Comparison of ENCODE assay signal across 9 mouse cellular contexts in the genomic region with DNA sequence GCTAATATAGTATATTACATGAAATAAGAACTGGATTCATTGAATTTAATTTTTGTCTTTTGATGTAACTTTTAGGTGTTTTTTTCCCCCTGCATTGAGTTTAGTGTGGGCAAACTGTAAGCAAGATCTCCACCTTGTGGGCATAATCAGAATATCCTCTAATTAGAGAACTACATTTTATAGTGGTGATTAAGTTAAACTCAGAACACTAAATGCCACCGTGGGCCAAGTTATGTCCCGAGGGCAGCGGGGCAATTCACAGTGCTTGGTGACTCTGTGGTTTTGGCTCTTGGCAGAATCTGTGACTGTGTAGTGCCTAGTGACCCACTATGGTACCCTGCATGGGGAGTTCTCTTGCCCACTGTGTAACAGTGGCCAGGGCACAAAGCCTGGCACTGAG. TPM values are rescaled to one million over a fixed set of nuclear protein-coding genes. Genes with fewer than 3 reads are reported as not detected.
A peak's percentile ranks its signal among the peaks of the same experiment; 100 is the strongest.
DNase-seq lines count a peak whose midpoint lies in the region; ATAC-seq and TF ChIP-seq lines count a peak whose summit lies in the region.
"Had no signal": no experiment of that assay in that cellular context is flagged by ENCODE, and none has a peak within 500 bp of the region (broad histone marks: within the 10 kb centered on the region; RNA-seq: fewer than 3 reads in every experiment).

No protein-coding gene starts in this region.

- no peak overlapping the region for H3K4me2 ChIP-seq in hindbrain, postnatal 0 days (ENCODE audit: low read depth, low read length)
- H3K4me2 ChIP-seq in hindbrain, embryonic 12.5 days (replicated peaks), result no peak overlapping the region
- H3K4me2 ChIP-seq in embryonic facial prominence, embryonic 14.5 days (ENCODE audit: low read depth, low read length), result no peak overlapping the region
- H3K4me2 ChIP-seq: neural tube, embryonic 12.5 days had no signal

- no peaks in the 10 kb centered on the region for H3K9me3 ChIP-seq in hindbrain, postnatal 0 days (ENCODE audit: low read length)
- H3K9me3 ChIP-seq in hindbrain, embryonic 12.5 days (replicated peaks), result no peaks in the 10 kb centered on the region
- no peaks in the 10 kb centered on the region for H3K9me3 ChIP-seq in ES-E14 (ENCODE audit: control insufficient read depth, insufficient read depth, low read depth, low read length)
- H3K9me3 ChIP-seq in embryonic facial prominence, embryonic 14.5 days (ENCODE audit: control insufficient read depth, low read length), result no peaks in the 10 kb centered on the region
- H3K9me3 ChIP-seq: neural tube, embryonic 12.5 days had no signal

- no peaks in the 10 kb centered on the region; the same call in 1 of the 2 replicates for H3K4me1 ChIP-seq in hindbrain, postnatal 0 days (ENCODE audit: insufficient read depth, low read length)
- H3K4me1 ChIP-seq in hindbrain, embryonic 12.5 days, result peaks cover 24% of the 10 kb centered on the region
- H3K4me1 ChIP-seq in ES-E14 (ENCODE audit: control insufficient read depth in 2 of 2, insufficient read depth in 2 of 2, low read length in 2 of 2, poor library complexity in 1 of 2), result peaks cover 0 to 3% of the 10 kb centered on the region in 2 experiments; a peak in 3 of 4 replicates
- peaks cover 21% of the 10 kb centered on the region for H3K4me1 ChIP-seq in embryonic facial prominence, embryonic 14.5 days (ENCODE audit: control insufficient read depth, insufficient read depth, low read length)

- peak; percentile 75 for TF ChIP-seq CTCF in hindbrain, postnatal 0 days (IDR thresholded peaks at IDR 0.05; ENCODE audit: low read depth)

- no peaks in the 10 kb centered on the region for H3K36me3 ChIP-seq in hindbrain, postnatal 0 days (ENCODE audit: insufficient read depth, low read length)
- no peaks in the 10 kb centered on the region for H3K36me3 ChIP-seq in hindbrain, embryonic 12.5 days
- H3K36me3 ChIP-seq in ES-E14 (ENCODE audit: control insufficient read depth, insufficient read depth, low read length, poor library complexity, severe bottlenecking), result no peaks in the 10 kb centered on the region
- no peaks in the 10 kb centered on the region for H3K36me3 ChIP-seq in embryonic facial prominence, embryonic 14.5 days (ENCODE audit: control insufficient read depth, insufficient read depth, low read length)
- H3K36me3 ChIP-seq: neural tube, embryonic 12.5 days had no signal

- H3K9ac ChIP-seq in hindbrain, postnatal 0 days (replicated peaks; ENCODE audit: low read length), result no peak overlapping the region
- H3K9ac ChIP-seq in hindbrain, embryonic 12.5 days, result no peak overlapping the region
- no peak overlapping the region for H3K9ac ChIP-seq in ES-E14 (ENCODE audit: insufficient read depth, low read depth, low read length, poor library complexity, severe bottlenecking)
- H3K9ac ChIP-seq in embryonic facial prominence, embryonic 14.5 days (ENCODE audit: low read depth, low read length), result no peak overlapping the region
- H3K9ac ChIP-seq: neural tube, embryonic 12.5 days had no signal

- no peak for ATAC-seq in hindbrain, postnatal 0 days
- no peak for ATAC-seq in hindbrain, embryonic 12.5 days (ENCODE audit: low FRiP score)
- no peak for ATAC-seq in embryonic facial prominence, embryonic 14.5 days (ENCODE audit: low read depth)

- in situ Hi-C loops in ES-E14 (cut with MboI; ENCODE audit: low sequenced_read_pairs in 2 of 2, unreplicated experiment in 2 of 2), result loop anchor here (10.0 to 25.0 kb wide), 3 partner anchors 541 to 741 kb away; no protein-coding TSS in a partner anchor

- no peaks in the 10 kb centered on the region for H3K27me3 ChIP-seq in hindbrain, postnatal 0 days (ENCODE audit: insufficient read depth, low read length)
- H3K27me3 ChIP-seq in hindbrain, embryonic 12.5 days, result 0 out of 2 replicates have a peak, but pooled peaks cover 3% of the 10 kb centered on the region
- no peaks in the 10 kb centered on the region for H3K27me3 ChIP-seq in embryonic facial prominence, embryonic 14.5 days (replicated peaks; ENCODE audit: control insufficient read depth, insufficient read depth, low read length)
- H3K27me3 ChIP-seq: neural tube, embryonic 12.5 days had no signal

- DNase-seq in hindbrain, postnatal 0 days (ENCODE audit: low spot score), result peak; percentile 82
- DNase-seq in 3T3-L1 (ENCODE audit: low read depth, low spot score), result peak; percentile 68
- DNase-seq in ES-E14 (ENCODE audit: low read depth, low spot score), result peak; percentile 2
- DNase-seq in embryonic facial prominence, embryonic 14.5 days (ENCODE audit: low spot score), result peak; percentile 67
- DNase-seq in urinary bladder, adult 2 months (ENCODE audit: low spot score), result no peak
- DNase-seq in frontal cortex, postnatal 14 days (ENCODE audit: low spot score in 2 of 2), result no peak
- no peak for DNase-seq in adrenal gland, postnatal 4 days (ENCODE audit: low spot score in 2 of 2)

- WGBS in hindbrain, postnatal 0 days, result 17% methylated on average over 3 of the region's 3 CpGs
- WGBS in hindbrain, embryonic 12.5 days, result 51% methylated on average over 3 of the region's 3 CpGs
- 35% methylated on average over 3 of the region's 3 CpGs for WGBS in embryonic facial prominence, embryonic 14.5 days

- H3K27ac ChIP-seq in hindbrain, postnatal 0 days, result no peak overlapping the region
- H3K27ac ChIP-seq in hindbrain, embryonic 12.5 days, result no peak overlapping the region
- no peak overlapping the region for H3K27ac ChIP-seq in ES-E14 (ENCODE audit: insufficient read depth, low read depth, low read length, poor library complexity, severe bottlenecking)
- H3K27ac ChIP-seq in embryonic facial prominence, embryonic 14.5 days (replicated peaks; ENCODE audit: low read depth, low read length), result no peak overlapping the region
- H3K27ac ChIP-seq: neural tube, embryonic 12.5 days had no signal

- H3K4me3 ChIP-seq in hindbrain, postnatal 0 days (ENCODE audit: low read length), result no peak overlapping the region
- H3K4me3 ChIP-seq in hindbrain, embryonic 12.5 days, result no peak overlapping the region
- H3K4me3 ChIP-seq in ES-E14 (ENCODE audit: insufficient read depth in 1 of 2, low read depth in 1 of 2, low read length in 2 of 2, poor library complexity in 1 of 2, severe bottlenecking in 1 of 2), result no peak overlapping the region
- H3K4me3 ChIP-seq in embryonic facial prominence, embryonic 14.5 days (ENCODE audit: low read depth, low read length), result no peak overlapping the region
- H3K4me3 ChIP-seq: neural tube, embryonic 12.5 days had no signal

TF ChIP-seq in ES-E14, 5 proteins besides CTCF, POLR2A, EP300 and RAD21:
- TF ChIP-seq ZNF384 (IDR thresholded peaks at IDR 0.05; ENCODE audit: low read depth, low read length) (no peak), CHD2 (IDR thresholded peaks at IDR 0.05; ENCODE audit: low read depth, low read length) (no peak), HCFC1 (IDR thresholded peaks at IDR 0.05; ENCODE audit: borderline replicate concordance, insufficient read depth, low read length) (no peak), ZC3H11A (IDR thresholded peaks at IDR 0.05; ENCODE audit: borderline replicate concordance, low read depth, low read length) (0 out of 2 replicates have a peak, but pooled peaks have one; percentile 27), MAFK (IDR thresholded peaks at IDR 0.05; ENCODE audit: insufficient read depth, low read depth, low read length) (no peak)

RNA-seq across cellular contexts. Expression of gene Fjx1, which starts 1.1 kb away (rescaled TPM):
- total RNA-seq in hindbrain, postnatal 0 days (2014; rRNA removed), result 77.8 and 92.0 TPM in 2 replicates
- 27.2 and 30.1 TPM in 2 replicates for polyA plus RNA-seq in hindbrain, postnatal 0 days (2015; fragmentation: Nextera tagmentation; extraction: Ambion mirVana)
- polyA plus RNA-seq in hindbrain, embryonic 12.5 days (2016; fragmentation: Nextera tagmentation; extraction: Ambion mirVana), result 44.2 and 45.3 TPM in 2 replicates
- 17.3 and 25.9 TPM in 2 replicates for total RNA-seq in ES-E14 (2012; rRNA removed)
- 11.8 and 14.9 TPM in 2 replicates for polyA plus RNA-seq in embryonic facial prominence, embryonic 14.5 days (2014; fragmentation: Nextera tagmentation; extraction: Ambion mirVana)
- polyA plus RNA-seq in urinary bladder, adult 2 months (2012; rRNA removed), result 5.7 and 6.6 TPM in 2 replicates
- 1 to 10 TPM; 2.7 to 3.6 TPM for total RNA-seq in adrenal gland, postnatal 4 days (2021)

RNA-seq across cellular contexts. Expression of gene Trim44, which starts 45.8 kb away (rescaled TPM):
- 78.2 and 87.6 TPM in 2 replicates for total RNA-seq in hindbrain, postnatal 0 days (2014; rRNA removed)
- polyA plus RNA-seq in hindbrain, postnatal 0 days (2015; fragmentation: Nextera tagmentation; extraction: Ambion mirVana), result 42.2 and 44.1 TPM in 2 replicates
- polyA plus RNA-seq in hindbrain, embryonic 12.5 days (2016; fragmentation: Nextera tagmentation; extraction: Ambion mirVana), result 65.6 and 74.4 TPM in 2 replicates
- 26.1 and 32.0 TPM in 2 replicates for total RNA-seq in ES-E14 (2012; rRNA removed)
- polyA plus RNA-seq in embryonic facial prominence, embryonic 14.5 days (2014; fragmentation: Nextera tagmentation; extraction: Ambion mirVana), result 32.1 and 34.5 TPM in 2 replicates
- polyA plus RNA-seq in urinary bladder, adult 2 months (2012; rRNA removed), result 47.0 and 50.1 TPM in 2 replicates
- total RNA-seq in adrenal gland, postnatal 4 days (2021), result 10 to 100 TPM; 77.3 to 87.6 TPM

Comparison
In these comparisons a context has a peak if more than half of its experiments do, and no peak if none do; other contexts are left out.
1. DNase-seq: peak in hindbrain, postnatal 0 days (single experiment), 3T3-L1 (single experiment), ES-E14 (single experiment) and embryonic facial prominence, embryonic 14.5 days (single experiment); none in urinary bladder, adult 2 months (single experiment), frontal cortex, postnatal 14 days (0 of 2) and adrenal gland, postnatal 4 days (0 of 2).